Mouse (Mus musculus) cerebellum, adult 18-20 months (tissue): ENCODE data around the gene Adcy9.

ENCODE experiments used
- DNase-seq, 2 experiments: peaks; one replicate each; pipeline ENCODE4 v3.0.0; 2021

Adcy9 gene

GRCm38 (mm10) chr16:4316094-4316474, 104.2 kb downstream of the Adcy9 start:
- peak; percentile 82 to 87 for DNase-seq

- no peak for DNase-seq
Observed at GRCm38 (mm10) chr16:4315352-4316093, 104.8 kb downstream of the Adcy9 start.

DNA sequence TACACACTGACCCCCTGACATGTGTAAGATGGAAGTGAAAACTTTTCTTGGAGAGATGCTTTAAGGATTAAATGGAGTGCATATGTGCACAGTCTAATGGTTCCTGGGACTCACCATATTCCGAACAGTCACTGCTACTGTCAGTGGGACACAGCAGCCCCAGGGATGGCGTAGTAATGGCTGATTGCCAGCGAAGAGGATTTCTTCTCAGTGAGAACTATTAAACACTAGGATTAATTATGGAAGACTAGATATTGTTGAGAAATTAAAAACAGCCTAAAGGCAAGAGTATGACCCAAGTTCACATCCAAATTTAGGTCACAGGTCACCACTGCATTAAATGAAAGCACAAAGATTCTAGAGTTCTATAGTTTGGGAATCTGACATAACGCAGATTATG, 105.4 kb downstream of the Adcy9 start:
- no peak for DNase-seq

- no peak for DNase-seq
Observed at GRCm38 (mm10) chr16:4312018-4312417, 108.3 kb downstream of the Adcy9 start.

- no peak for DNase-seq
Observed at GRCm38 (mm10) chr16:4311608-4312007, 108.7 kb downstream of the Adcy9 start.

DNA sequence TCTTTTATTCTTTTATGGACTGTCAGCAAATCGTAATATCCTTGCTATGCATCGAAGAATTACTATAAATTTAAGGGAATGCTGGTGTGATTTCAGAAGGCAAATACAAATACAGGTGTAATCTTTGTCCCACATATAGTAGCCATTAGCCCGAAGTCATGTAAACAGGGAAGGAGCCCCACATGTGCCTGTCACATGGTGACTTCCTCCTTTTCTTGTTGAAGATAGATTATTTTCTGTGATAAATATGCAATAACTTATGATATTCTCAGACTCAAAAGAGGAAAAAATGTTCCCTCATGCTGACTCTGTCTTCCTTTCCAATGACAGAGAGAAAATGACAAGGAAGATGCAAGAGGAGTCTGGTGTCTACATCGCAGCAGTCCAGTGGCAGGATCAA, 112.5 kb downstream of the Adcy9 start:
- no peak for DNase-seq

DNA sequence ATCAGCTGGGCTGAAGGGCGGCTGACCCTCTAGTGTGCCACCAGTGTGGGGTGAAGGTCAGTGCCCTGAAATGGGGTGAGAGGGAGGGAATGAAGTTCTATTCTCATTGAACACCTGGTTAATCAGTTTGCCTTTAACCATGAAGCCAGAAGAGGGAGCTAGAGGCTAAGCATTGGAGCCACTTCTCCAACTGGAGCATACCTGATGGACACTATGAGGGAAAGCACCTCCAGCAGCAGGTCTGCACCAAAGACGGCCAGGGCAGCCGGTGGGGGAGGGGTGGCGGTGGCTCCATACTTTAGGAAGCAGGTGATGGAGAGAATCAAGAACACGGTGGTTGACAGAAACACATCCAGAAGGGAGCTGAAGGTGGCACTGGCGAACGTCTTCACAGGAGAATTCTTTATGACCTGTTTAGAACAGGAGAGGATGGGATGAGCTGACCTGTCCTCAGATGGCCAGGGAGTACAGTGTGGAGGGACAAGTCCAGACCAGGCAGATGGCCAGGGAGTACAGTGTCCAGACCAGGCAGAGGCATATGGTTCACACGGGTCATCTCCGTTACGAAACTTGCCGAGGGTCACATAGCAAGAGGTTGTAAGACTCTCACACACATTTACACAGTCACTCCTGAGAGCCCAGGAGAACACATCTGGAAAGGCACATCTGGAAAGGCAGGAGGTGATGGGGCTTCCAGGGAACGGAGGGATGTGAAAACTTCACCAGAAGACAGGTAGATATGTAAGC, 115.9 kb downstream of the Adcy9 start:
- DNase-seq: peak; percentile 36 to 52

DNA sequence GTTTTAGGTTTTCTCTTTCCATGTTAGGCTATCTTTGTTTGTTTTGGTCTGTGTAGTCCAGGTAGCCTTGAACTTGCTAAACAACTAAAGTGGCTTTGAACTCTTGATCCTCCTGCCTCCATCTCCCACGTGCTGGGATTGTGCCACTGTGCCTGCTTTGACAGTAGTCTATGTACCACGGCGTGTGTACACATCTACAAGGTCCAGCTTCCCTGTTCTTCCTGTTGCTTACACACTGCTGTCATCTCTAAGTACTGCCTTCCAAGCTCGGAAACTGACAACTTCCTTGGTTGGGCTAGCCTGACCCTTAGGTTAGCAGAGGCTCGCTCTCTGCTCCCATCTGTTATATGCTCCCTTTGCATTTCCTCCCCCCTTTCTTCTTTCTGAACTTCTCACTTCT, 116.7 kb downstream of the Adcy9 start:
- no peak for DNase-seq

DNA sequence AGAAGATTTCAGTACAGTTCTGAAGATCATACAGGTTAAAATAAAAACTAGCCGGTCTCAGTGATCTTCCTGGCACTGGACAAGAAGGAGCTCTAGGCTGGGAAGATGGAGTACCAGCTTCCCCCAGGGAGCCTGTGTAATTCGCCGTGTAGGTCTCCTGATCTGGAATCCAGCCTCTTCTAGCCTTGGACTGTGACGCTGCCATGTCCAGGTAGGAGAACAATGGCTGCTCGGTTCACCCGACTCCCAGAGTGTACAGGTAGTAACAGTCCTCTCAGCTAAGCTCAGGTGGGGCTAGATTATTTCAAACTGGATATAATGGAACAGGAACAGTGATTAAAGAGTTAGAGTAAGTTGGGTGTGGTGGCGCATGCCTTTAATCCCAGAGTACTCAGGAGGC, 120.0 kb downstream of the Adcy9 start:
- DNase-seq: no peak

DNA sequence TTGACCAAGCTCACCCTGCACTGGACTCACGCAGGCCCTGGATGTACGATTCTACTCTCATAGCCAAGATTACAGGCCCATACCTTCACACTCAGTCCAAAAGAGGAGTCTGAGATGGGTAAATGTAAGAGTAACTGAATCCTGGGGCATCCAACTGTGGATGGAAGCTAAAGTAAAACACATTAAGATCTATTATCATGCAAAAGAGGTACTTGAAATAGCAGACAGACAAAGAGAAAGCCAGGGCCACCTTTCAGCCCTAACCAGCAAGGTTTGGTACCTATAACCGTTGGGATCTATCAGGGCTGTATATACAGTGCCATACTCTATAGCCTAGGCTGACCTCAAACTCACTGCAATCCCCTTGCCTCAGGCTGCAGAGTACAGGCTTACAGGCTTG, 127.0 kb downstream of the Adcy9 start:
- DNase-seq: no peak

- peak; percentile 33 to 49 for DNase-seq
Observed at GRCm38 (mm10) chr16:4289507-4289906, 130.8 kb downstream of the Adcy9 start.

DNA sequence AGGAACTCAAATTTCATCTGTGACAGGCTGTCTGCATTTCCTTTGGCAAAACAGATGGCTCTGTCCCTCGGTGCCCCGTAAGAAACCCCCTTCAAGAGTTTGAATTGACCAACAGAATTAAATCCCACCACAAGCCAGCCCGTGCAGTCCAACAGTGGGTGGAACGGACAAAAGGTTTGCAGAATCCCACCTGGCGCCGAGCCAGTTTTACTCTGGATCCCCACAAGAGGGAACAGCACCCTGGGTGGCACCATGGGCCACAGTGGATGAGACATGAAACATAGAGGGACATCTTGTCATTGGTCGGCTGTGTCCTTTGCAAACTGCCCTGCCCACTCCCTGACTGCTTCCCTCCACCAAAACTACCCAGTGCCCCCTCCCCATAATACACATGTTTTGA, 133.7 kb downstream of the Adcy9 start:
- DNase-seq: peak in 1 of 2 experiments; percentile 35

DNA sequence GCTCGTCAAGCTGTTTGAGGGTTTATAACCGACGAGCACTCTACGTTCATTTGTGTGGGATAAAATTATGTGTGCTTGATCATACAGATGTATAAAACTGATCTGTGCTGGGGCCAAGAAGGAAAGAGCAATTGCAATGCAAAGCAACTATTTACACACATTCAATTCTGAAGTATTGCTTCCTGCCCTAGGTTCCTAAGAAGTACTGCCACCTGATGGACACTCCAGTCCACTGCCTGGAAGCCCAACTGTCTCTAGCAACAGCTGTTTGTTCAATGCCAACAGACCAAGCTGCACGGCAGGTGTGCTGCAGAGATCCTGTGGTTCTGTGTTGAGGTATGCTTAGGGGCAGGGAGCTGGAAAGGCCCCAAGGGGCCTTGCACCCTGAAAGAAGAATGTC, 135.0 kb downstream of the Adcy9 start:
- peak in 1 of 2 experiments; percentile 32 for DNase-seq

DNA sequence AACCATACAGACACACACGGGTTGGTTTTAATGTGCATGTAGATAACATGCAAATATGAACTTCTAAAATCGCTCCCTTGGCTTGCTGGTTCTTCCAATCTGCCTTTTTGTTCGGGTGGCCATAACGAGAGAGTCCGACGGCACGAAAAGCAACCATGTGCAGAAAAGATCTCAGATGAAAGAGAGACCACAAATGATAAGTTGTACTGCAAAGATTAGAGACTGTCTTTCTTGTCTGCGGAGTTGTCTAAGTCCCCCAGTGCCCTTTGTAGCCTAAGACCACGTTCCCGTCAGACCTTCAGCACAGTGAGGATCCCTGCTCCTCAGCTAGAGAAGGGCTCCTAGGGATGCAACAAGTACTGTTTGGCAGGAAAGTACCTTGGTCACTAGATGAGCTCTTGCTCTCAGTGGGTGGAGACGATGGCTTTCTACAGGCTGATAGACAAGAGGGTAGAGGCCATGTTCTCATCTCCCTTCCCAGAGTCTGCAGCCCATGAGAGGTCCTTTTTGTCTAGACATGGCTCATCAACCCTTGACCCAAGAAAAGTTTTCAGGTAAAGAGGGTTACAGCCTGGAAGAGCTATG, 136.9 kb downstream of the Adcy9 start:
- no peak for DNase-seq

- DNase-seq: no peak
Observed at GRCm38 (mm10) chr16:4281470-4281869, 138.8 kb downstream of the Adcy9 start.

- no peak for DNase-seq
Observed at GRCm38 (mm10) chr16:4280949-4281348, 139.3 kb downstream of the Adcy9 start.

- no peak for DNase-seq
Observed at GRCm38 (mm10) chr16:4279601-4280000, 140.7 kb downstream of the Adcy9 start.

- no peak for DNase-seq
Observed at GRCm38 (mm10) chr16:4276621-4277020, 143.7 kb downstream of the Adcy9 start.

DNA sequence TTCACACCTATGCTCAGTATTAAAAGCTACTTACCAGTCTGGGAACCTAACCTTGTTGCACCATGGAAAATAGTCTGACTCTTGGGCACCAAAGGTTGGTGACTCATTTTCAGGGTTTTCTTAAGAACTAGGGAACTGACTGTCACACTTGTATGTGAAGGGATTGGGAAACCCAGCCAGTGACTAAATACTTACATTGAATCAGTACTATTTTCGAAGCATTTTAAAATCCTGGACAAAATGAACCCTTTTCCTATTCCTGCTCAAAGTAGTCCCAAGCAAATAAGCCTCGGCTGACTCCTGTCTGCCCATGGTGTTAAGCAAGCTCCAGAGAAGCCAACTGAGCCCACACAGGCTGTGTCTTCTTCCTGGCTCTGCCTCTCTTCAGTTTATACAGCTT, 144.1 kb downstream of the Adcy9 start:
- no peak for DNase-seq

GRCm38 (mm10) chr16:4273702-4274476, 146.4 kb downstream of the Adcy9 start:
- peak; percentile 27 to 42 for DNase-seq

DNA sequence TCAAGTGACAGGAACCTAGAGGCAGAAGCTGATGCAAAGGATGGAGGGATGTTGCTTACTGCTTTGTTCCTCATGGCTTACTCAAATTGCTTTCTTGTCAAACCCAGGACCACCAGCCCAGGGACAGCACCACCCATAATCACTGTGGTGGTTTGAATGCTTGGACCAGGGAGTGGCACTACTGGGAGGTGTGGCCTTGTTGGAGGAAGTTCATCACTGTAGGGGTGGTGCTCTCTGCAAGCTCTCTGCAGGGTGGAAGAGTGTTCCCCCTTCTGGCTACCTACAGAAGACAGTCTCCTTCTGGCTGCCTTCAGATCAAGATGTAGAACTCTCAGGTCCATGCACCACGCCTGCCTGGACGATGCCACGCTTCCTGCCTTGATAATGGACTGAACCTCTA, 148.0 kb downstream of the Adcy9 start:
- DNase-seq: no peak

DNA sequence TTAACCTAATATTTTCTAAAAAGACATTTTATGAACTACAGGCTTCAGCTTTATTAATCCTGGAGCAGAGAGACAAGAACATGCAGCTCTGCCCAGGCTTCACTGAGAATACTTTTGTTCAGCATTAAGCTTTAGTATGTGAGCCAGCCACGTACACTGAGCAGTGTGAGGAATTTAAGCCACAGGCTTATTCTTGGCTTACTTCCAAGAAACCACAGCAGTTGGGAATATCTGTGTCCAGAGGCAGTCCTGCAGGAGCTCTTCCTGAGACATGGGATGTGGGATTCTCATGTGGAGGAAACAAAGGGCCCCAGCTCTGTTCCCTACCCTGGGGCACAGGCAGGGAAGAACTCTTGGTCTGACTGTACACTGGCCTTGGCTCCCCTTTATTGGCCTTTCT, 149.4 kb downstream of the Adcy9 start:
- no peak for DNase-seq
